Mouse (Mus musculus) gastrocnemius, adult 18-20 months (tissue): ENCODE results near the gene Bbs9. TPM values are rescaled to one million over a fixed set of nuclear protein-coding genes. Genes with fewer than 3 reads are reported as not detected.

Experiments used
- DNase-seq: peaks from one replicate; pipeline ENCODE4 v3.0.0; 2021; ENCODE audit warnings: low spot score
- total RNA-seq, 2 experiments: library from RNA; stranded (reverse); gene quantifications; 2 replicates each; pipeline ENCODE4 v1.2.3; 2021

The Bbs9 gene
- total RNA-seq, 2 experiments from 2014 or later: 8.5 to 8.9 TPM

DNA sequence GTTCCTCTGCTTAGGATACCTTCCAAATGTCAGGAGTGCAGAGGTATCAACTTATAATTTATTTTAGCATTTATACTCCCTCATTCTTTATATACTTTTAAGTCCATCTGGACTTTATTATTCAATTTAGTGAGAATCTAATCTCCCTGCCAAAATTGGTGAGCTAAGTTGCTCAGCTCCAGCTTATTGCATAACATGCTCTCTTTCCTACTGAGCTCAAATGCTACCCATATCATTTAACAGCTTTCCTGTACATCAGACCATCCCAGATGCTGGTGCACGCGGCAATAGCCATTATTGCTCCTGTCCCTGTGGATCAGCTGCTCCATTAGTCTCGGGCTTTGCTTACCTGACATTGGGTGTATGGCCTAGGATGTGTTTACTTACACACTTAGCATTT lies 208.3 kb downstream of the Bbs9 start:
- peak; percentile 19 for DNase-seq

DNA sequence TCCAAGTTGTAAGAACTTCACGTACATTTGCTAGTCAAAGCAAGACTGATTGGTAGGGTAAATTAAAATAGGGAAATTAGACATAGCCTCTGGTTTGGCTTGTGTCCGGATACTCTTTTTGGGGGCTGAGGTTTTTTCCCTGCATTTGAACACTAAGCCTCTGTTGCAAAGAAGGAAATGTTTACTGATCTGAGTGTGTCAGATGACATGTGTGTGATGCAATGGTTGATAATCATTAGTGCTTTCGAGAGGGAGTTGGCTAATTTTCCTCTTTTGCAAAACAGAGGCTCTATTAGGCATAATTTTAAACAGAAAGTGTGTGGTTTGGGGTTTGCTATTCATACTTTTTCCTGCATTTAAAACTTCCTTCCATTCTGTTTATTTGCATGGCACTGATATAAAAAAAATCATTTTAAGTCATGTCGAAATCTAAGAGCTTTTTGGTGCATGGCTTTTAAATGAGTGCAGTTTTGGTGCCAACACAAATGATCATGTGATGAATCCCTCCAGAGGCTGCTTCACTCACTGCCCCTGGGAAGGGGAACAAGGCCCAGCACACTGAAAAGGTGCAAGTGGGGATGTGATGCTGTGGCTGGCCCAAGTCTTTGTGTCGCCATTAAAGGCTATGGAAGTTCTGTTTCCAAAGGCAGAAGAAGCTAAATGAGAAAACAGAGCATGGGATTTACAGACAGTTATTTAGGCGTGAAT lies 211.4 kb downstream of the Bbs9 start:
- DNase-seq: no peak

DNA sequence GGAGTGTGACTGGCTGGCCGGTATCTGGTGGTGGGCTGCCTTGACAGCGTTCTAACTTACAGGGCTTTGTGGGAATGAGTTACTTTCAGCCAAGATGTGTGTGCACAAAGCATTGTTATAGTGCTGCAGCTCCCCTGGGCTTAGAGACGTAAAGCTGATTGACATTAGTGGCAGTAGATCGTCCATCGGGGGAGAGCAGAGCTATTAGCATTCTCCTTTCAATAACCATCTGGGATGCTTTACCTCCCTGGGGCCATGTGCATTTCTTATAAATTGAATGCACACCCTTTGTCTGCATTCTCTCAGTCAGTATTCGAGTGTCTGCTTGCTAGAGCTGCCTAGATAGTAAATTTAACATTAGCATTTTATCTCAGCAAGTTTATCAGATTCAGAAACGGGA lies 214.7 kb downstream of the Bbs9 start:
- no peak for DNase-seq

DNA sequence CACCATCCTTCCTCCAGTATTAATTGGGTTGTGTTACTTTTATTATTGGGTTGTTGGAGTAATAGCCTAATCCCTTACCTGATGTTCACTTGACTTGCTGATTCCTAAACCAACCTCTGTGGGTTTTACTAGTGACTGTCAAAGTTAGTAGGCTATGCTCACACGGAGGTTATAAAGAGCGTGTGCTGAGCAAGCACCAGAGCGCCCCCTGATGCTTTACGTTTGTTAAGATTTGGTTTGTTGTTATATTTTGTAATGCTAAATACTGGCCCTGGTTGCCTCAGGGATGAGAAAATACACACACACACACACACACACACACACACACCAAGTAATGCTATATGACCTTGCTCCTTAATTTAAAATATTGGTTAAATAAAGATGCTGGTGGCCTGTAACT lies 219.9 kb downstream of the Bbs9 start:
- DNase-seq: no peak

DNA sequence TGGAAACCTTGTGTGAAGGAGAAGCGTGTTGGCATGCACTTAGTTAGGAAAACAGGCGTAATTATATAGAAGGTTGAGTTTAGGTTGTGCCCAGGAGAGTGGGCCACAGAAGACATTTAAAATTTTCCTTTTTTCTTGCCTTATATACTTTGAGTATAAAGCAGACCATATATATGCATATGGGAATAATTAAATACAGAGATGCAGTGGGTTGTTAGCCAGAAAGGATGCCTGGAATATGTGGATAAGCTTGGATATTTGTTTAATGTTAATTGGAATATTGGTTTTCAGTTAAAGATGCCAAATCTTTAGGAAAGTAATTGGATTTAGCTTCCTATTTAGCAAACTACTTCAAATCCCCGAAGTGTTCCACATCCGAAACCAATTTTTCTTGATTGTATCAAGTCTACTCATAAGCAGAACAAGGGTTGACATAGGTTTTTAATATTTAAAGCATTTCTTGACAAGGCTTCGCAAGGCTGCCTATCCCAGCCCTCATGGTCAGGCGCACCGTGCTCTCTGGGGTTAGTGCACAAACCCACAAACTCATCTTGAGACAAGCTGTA lies 221.4 kb downstream of the Bbs9 start:
- no peak for DNase-seq

DNA sequence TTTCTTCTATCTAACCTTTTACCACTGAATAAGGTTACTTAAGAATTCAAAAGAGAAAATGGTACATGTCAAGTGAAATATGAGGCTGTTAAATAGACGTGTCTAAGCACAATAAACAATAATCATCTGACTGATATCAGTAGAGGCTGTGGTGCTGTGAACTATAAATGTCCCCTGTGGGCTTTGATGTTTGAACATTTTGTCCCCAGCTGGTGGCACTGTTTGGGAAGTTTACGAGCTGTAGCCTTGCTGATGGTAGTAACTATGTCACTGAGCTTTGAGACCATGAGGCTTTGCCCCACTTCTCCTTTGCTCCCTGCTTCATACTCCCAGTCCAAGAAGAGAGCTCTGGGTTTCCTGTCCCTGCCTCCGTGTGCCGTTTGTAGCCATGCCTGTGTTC lies 222.3 kb downstream of the Bbs9 start:
- no peak for DNase-seq

DNA sequence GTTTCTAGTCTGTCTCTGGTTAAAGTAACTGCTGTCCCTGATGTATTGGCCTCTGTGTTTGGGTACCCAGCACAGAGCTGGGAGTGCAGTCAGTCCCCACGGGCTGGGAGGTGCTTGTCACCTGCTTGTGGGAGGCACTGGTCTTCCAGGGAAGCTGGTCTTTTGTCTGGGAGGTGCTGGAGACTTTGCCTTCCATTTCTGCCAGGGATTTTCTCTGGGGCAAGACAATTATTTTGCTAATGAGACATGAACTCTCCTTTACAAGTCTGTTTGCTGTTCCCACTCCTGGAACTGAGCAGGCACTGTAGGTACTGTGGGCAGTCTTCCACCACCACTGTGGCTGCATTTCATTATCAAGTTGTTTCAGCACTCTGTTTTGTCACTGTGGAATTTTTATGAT lies 223.0 kb downstream of the Bbs9 start:
- no peak for DNase-seq

DNA sequence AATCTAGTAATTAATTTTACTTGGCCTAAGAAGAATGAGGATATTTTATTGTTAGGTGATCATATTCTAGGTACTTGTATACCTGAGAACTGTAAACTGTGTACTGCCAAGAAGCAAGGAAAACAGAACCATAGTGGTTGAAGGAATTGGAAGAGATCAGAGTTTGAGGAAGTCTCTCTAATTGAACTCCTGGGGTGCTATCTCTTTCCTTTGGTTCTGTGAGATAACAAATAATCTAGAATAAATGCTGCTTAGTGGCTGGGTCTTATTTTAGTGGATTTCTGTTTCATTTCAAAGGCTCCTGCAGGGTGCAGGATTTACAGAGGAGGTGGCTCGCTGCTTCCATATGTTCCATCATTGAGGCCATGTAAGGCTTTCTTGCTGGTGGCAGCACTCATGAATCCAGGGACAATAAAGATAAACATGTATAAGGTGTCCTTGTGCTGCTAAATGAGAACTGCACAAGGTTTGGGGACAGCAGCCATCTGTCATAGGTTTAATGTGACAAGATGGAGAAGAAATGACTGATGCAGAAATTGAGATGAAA lies 226.6 kb downstream of the Bbs9 start:
- DNase-seq: no peak

DNA sequence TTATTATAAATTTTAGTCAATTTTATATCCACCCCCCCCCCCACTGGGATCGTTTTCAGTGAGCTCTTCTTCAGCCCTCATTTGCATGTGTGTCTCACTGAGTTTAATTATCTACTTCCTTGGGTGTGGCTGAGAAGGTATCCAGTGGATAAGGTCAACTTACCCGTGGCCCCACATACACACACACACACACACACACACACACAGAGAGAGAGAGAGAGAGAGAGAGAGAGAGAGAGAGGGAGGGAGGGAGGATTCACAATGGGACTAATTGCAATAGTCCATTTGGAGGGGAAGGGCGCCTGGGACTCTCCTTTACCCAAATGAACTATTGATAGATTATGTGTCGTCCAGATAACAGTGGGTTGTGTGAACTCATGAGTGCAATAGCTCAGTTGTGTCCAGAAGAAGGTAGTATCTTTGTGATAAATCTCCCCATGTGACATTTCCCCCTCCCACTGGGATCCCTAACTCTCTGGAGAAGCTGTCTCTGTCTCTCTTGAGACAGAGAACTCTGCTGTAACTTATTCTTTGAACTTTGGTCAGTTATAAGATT lies 227.4 kb downstream of the Bbs9 start:
- no peak for DNase-seq

DNA sequence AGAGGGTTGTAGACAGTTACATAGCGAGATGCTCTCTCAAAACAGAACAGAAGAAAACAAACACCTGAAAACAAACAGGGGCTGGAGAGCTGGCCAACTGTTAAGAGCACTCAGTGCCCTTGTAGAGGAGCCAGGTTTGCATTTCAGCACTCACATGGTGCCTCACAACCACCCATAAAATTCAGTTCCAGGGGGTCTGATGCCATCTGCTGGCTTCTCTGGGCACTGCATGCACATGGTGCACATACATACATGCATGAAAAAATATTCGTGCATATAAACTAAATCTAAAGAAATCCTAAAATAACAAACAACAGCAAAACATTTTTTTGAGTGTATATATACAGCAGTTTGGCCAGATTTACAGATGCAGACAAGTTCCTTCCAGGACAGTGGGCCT lies 228.0 kb downstream of the Bbs9 start:
- DNase-seq: no peak

DNA sequence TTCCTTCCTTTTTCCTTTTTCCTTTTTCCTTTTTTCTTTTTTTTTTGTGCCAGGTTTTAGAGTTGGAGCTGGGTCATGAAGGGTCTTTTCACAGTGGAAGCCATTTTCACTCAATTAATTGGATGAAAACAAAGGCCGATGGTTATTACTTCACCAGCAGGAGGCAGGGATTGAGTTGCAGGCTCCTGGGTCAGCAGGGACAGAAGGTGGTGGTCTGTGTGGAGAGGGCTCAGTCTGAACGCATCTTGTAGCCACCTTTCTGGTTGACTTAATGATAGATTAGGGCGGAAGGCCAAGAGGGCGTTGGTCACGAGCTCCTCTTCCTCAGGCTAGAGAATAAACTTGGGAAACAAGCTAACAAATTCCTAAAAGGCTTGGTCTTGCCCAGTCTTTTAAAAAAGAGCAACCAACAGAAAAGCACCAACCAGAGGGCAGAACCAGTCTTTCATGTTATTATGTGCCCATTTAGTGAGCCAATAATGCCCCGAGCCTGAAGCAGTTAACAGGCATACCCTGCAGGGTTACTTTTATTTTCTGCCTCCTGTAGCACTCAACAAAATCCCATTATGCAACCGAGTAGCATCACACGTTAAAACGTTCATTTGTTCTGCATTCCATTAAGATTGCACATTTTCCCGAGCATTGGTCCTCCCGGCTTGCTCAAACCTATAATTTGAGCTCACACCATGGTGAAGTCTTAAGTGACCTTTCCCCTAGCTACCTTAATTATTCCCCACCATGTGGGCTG lies 231.8 kb downstream of the Bbs9 start:
- DNase-seq: no peak

DNA sequence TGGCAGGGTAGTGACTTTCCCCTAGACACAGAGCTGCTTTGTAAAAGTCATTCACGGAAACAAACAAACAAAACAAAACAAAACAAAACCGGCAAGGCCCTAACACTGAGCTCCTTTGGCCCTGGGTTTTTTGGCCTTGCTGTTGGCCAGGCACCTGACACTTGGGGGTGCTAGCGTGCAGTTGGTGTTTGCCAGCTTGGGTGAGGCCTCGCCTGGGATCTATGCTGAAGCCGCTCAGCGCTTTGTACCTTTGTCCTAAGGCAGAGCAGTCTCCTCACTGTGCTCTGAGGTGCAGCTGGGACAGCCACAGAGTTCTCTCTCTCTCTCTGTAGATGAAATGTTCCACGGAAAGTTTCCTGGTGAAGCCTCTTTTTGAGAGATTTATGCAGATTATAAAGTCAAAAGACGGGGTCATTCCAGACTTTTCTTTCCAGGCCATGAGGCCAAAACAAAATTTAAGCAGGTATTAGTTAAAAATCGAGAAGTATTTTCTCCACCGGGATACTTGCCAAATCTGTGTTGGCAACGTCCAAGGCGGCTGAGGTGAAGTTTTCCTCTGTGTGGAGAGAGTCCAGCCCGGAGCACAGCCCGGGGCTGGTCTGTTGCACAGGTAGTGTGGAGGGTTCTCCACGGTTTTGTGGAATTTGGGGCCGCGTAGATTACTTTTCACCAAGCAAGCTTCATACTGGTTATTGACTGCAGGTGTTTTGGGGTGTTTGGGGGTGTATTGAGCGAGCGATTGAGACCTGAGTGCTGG lies 233.6 kb downstream of the Bbs9 start:
- peak; percentile 73 for DNase-seq

DNA sequence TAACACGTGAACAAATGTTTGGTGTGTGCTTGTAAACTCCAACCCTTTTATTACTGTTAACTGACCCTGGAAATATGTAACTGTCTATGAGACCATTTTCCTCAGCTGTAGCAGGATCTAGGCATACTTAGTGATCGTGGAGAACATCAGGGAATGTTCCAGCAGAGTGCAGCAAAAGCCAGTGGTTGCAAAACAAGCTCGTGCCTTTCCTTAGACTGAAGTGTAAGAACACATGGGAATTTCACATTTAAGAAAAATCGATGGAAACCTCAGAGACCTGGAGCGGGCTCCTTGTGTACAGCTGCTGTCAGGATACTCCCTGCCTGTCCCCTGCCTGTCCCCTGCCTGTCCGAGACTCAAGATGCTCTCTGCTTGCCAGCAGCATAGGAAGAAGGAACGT lies 234.5 kb downstream of the Bbs9 start:
- peak; percentile 18 for DNase-seq

DNA sequence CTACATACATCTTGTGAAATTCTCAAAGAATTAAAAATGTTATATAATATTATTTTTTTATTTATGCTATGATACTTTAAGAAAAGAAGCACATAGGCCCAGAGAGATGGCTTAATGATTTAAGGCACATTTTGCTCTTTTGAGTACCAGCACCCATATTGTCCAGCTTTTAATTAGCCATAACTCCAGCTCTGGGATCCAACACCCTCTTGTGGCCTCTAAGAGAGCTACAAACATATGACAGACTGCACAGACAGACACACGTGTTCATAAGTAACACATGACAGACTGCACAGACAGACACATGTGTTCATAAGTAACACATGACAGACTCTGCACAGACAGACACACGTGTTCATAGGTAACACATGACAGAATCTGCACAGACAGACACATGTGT lies 235.8 kb downstream of the Bbs9 start:
- DNase-seq: no peak

DNA sequence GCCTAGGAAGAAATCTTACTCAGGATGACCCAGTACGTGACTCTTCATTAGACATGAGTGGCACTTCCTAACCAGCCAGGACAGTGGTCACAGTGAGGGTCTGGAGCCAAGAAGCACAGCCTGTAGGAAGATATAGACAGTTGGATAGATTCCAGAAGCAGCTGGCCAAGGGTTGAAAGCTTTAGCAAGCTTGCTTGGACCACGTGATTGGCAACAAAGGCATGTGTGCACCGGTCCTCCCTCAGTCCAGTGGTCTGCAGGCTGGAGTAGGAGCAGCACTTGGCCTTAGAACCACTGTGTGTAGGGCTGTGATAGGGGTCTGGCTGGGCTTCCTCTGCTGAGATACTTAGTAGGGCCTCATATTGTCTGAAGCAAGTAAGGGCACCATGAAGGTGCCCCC lies 237.2 kb downstream of the Bbs9 start:
- DNase-seq: no peak

DNA sequence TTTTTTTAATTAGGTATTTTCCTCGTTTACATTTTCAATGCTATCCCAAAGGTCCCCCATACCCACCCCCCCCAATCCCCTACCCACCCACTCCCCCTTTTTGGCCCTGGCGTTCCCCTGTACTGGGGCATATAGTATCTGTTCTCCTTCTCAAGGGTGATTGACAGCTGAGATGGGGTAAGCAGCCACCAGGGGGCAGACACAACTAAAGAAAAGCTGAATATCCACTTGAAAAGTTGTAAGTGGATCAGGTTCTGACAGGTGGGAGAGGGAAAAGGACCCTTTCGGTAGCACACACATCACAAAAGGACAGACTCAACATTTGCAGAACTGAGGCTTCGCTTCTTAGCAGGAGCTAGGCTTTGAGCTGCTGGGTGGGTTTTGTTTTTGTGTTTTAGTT lies 237.8 kb downstream of the Bbs9 start:
- DNase-seq: peak; percentile 68

DNA sequence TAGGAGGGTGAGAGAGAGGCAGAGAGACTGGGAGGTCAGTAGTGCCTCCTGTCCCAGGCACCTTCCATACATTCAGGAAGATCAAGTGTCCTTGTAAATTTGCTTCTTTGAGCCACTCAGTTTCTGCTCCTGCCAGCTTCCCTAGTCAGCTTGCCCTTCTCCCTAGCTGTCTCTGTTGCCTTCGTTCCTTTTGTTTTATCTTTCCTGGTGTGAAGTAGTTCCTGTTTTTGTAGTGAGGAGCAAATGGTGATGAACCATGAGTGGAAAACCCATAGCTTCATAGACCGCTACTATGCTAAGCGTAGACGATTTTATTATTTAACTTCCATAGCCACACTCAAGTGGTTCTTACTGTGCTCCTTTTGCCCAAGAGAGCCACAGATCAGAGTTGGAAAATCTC lies 242.1 kb downstream of the Bbs9 start:
- DNase-seq: no peak

DNA sequence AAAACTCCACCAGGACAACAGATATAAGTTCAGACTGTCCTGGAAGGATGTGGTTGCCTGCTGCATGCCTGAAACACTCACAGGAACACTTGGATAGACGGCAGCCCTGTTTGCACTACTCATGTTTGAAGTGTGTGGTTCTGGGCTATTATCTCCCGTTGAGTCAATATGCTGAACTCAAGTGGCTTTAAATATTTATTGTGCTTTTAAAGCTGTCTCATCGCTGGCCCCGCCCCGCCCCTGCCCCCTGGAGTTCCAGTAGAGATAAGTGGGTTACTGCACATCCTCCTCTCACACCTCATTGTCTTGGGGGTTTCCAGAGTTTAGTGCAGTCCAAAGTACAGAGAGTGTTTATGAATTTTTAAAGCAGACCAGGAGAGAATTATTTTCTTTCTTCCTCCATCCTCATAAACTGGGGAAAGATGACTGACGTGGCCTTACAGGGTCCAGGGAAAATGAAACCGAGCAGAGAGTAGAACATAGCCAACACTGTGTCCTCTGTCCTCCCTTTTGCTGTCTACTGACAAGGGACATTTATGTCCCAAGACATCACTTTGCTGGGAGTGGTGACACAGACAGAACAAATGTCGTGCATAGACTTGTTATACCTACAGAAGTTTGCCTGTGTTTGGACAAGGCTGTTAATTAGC lies 242.8 kb downstream of the Bbs9 start:
- DNase-seq: no peak

DNA sequence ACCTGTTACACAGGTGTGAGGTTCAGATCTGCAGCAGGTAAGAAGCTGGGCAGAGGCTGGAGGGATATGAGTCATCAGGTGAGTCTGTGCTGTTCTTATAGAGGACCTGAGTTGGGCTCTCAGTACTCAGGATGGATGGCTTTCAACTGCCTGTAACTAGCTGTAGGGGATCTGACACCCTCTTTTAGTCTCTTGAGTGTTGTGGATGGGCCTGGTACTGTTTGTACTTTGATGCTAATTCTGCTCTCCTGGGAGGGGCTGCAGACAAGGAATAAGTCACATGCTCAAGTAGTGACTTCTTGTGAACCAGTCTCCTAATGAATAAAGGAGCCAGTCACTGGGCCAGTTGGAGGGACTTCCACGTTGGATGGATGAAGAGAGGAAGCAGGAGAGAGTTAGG lies 257.1 kb downstream of the Bbs9 start:
- no peak for DNase-seq

DNA sequence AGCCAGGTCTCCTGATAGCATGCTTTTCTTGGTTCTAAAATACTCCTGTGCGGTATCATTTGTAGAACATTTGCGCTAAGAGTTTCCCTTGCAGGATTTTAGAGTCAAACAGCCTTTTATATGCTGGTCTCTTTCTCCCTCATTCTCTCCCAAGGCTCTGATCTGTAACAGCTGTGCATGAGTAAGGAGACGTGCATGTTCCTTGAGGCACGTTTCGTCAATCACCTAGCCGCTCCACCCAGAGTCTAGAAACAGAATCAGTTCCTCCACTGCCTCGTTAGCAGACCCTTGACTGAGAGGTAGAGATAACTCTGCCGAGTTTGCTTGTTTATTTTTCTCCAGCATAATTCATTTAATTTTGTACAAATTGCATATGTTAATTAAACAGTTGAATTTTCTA lies 259.4 kb downstream of the Bbs9 start:
- no peak for DNase-seq

DNA sequence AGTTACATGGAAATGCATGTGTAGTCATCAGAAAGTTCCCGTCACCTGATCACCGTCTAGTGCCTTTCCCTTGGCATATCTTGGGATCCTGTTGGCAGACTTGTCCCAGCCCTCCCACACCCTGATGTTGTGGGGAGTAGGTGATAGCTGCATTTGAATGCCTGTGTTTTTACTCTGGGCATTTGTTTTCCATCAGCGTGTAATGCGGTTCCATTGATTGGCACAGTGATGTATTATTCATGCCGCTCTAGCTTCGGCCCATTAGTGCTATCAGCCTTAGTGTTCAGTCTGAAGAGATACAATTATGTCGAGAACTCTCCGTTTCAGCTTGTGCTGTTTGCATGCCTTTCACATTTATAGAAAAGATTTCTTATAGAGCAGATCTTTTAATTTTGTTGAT lies 259.9 kb downstream of the Bbs9 start:
- DNase-seq: no peak
